Mouse (Mus musculus): ENCODE measurements around the gene Msi2. TPM values are rescaled to one million over a fixed set of nuclear protein-coding genes. Genes with fewer than 3 reads are reported as not detected.

The Msi2 gene
- total and polyA plus RNA-seq, 2 experiments from 2014 or later = 22.1 to 94.6 TPM

- Histone ChIP-seq H3K4me2 (ENCODE audit: low read depth, low read length) (no peak overlapping the region), H3K4me3 (ENCODE audit: low read depth, low read length) (no peak overlapping the region), H3K4me1 (ENCODE audit: control insufficient read depth, insufficient read depth) (peaks cover 47% of the 10 kb centered on the region), H3K27ac (ENCODE audit: low read depth) (no peak overlapping the region), H3K9ac (replicated peaks; ENCODE audit: low read depth, low read length) (no peak overlapping the region), H3K9me3 (replicated peaks; ENCODE audit: control insufficient read depth, low read length) (no peaks in the 10 kb centered on the region), H3K36me3 (replicated peaks; ENCODE audit: control insufficient read depth, insufficient read depth, low read length) (no peaks in the 10 kb centered on the region), H3K27me3 (ENCODE audit: control insufficient read depth, insufficient read depth, low read length) (no peaks in the 10 kb centered on the region)
- WGBS = 73% methylated on average over 4 of the region's 4 CpGs
- no peak for DNase-seq (ENCODE audit: low spot score)
- ATAC-seq (ENCODE audit: insufficient read depth, low read depth) = no peak
- TF ChIP-seq EP300 (IDR thresholded peaks at IDR 0.05; ENCODE audit: low read depth) = no peak
- TF ChIP-seq CTCF (IDR thresholded peaks at IDR 0.05; ENCODE audit: low read depth) = no peak
Measured at GRCm38 (mm10) chr11:88530032-88530431, 188.3 kb downstream of the Msi2 start.

- no peak for ATAC-seq (ENCODE audit: insufficient read depth, low read depth)
- no peak overlapping the region; the same call in 1 of the 2 replicates for H3K4me2 ChIP-seq (ENCODE audit: low read depth, low read length)
- TF ChIP-seq EP300 (IDR thresholded peaks at IDR 0.05; ENCODE audit: low read depth) (no peak), CTCF (IDR thresholded peaks at IDR 0.05; ENCODE audit: low read depth) (no peak)
Measured at GRCm38 (mm10) chr11:88528522-88529101, 189.7 kb downstream of the Msi2 start.

GRCm38 (mm10) chr11:88526711-88527110, 191.6 kb downstream of the Msi2 start:
- Histone ChIP-seq H3K9me3 (replicated peaks; ENCODE audit: control insufficient read depth, low read length) (no peaks in the 10 kb centered on the region), H3K4me1 (ENCODE audit: control insufficient read depth, insufficient read depth) (peaks cover 74% of the 10 kb centered on the region), H3K4me3 (ENCODE audit: low read depth, low read length) (no peak overlapping the region), H3K27ac (ENCODE audit: low read depth) (peak overlapping the region; percentile 94; the same call in 1 of the 2 replicates), H3K36me3 (replicated peaks; ENCODE audit: control insufficient read depth, insufficient read depth, low read length) (no peaks in the 10 kb centered on the region), H3K27me3 (ENCODE audit: control insufficient read depth, insufficient read depth, low read length) (no peaks in the 10 kb centered on the region), H3K9ac (replicated peaks; ENCODE audit: low read depth, low read length) (no peak overlapping the region), H3K4me2 (ENCODE audit: low read depth, low read length) (no peak overlapping the region)
- 22% methylated on average over 7 of the region's 7 CpGs for WGBS
- no peak for TF ChIP-seq EP300 (IDR thresholded peaks at IDR 0.05; ENCODE audit: low read depth)
- TF ChIP-seq CTCF (IDR thresholded peaks at IDR 0.05; ENCODE audit: low read depth) = no peak
- no peak for ATAC-seq (ENCODE audit: insufficient read depth, low read depth)
- DNase-seq (ENCODE audit: low spot score) = no peak

More at GRCm38 (mm10) chr11:88528522-88529101, 189.7 kb downstream of the Msi2 start:
- Histone ChIP-seq H3K27ac (ENCODE audit: low read depth) (peak overlapping the region; percentile 58), H3K9me3 (replicated peaks; ENCODE audit: control insufficient read depth, low read length) (no peaks in the 10 kb centered on the region), H3K9ac (replicated peaks; ENCODE audit: low read depth, low read length) (no peak overlapping the region), H3K27me3 (ENCODE audit: control insufficient read depth, insufficient read depth, low read length) (no peaks in the 10 kb centered on the region), H3K36me3 (replicated peaks; ENCODE audit: control insufficient read depth, insufficient read depth, low read length) (no peaks in the 10 kb centered on the region), H3K4me3 (ENCODE audit: low read depth, low read length) (no peak overlapping the region), H3K4me1 (ENCODE audit: control insufficient read depth, insufficient read depth) (peaks cover 56% of the 10 kb centered on the region)
- 21% methylated on average over 8 of the region's 8 CpGs for WGBS
- DNase-seq (ENCODE audit: low spot score) = peak; percentile 66

- peak; percentile 93 for DNase-seq (ENCODE audit: low spot score)
- Histone ChIP-seq H3K4me2 (ENCODE audit: low read depth, low read length) (no peak overlapping the region), H3K27me3 (ENCODE audit: control insufficient read depth, insufficient read depth, low read length) (no peaks in the 10 kb centered on the region), H3K9me3 (replicated peaks; ENCODE audit: control insufficient read depth, low read length) (no peaks in the 10 kb centered on the region), H3K4me1 (ENCODE audit: control insufficient read depth, insufficient read depth) (peaks cover 78% of the 10 kb centered on the region), H3K4me3 (ENCODE audit: low read depth, low read length) (no peak overlapping the region), H3K36me3 (replicated peaks; ENCODE audit: control insufficient read depth, insufficient read depth, low read length) (no peaks in the 10 kb centered on the region; the same call in 1 of the 2 replicates), H3K27ac (ENCODE audit: low read depth) (peak overlapping the region; percentile 94), H3K9ac (replicated peaks; ENCODE audit: low read depth, low read length) (no peak overlapping the region; the same call in 1 of the 2 replicates)
- 6% methylated on average over 10 of the region's 10 CpGs for WGBS
- ATAC-seq (ENCODE audit: insufficient read depth, low read depth) = peak; percentile 84
- TF ChIP-seq CTCF (IDR thresholded peaks at IDR 0.05; ENCODE audit: low read depth) (peak; percentile 22; the same call in 1 of the 2 replicates), EP300 (IDR thresholded peaks at IDR 0.05; ENCODE audit: low read depth) (peak; percentile 84)
Measured at GRCm38 (mm10) chr11:88524790-88525575, 193.3 kb downstream of the Msi2 start.

- 0 out of 2 replicates have a peak overlapping the region, but pooled peaks have one; percentile 1 for H3K9ac ChIP-seq (replicated peaks; ENCODE audit: low read depth, low read length)
- H3K27me3 ChIP-seq (ENCODE audit: control insufficient read depth, insufficient read depth, low read length) = no peaks in the 10 kb centered on the region
- DNase-seq (ENCODE audit: low spot score) (no peak), ATAC-seq (ENCODE audit: insufficient read depth, low read depth) (peak; percentile 19; the same call in 1 of the 2 replicates)
- peaks cover 77% of the 10 kb centered on the region for H3K4me1 ChIP-seq (ENCODE audit: control insufficient read depth, insufficient read depth)
- H3K27ac ChIP-seq (ENCODE audit: low read depth) = peak overlapping the region; percentile 94
- no peak overlapping the region for H3K4me2 ChIP-seq (ENCODE audit: low read depth, low read length)
- H3K4me3 ChIP-seq (ENCODE audit: low read depth, low read length) = no peak overlapping the region
- TF ChIP-seq EP300 (IDR thresholded peaks at IDR 0.05; ENCODE audit: low read depth) = no peak
- TF ChIP-seq CTCF (IDR thresholded peaks at IDR 0.05; ENCODE audit: low read depth) = no peak
- H3K9me3 ChIP-seq (replicated peaks; ENCODE audit: control insufficient read depth, low read length) = no peaks in the 10 kb centered on the region
- no peaks in the 10 kb centered on the region; the same call in 1 of the 2 replicates for H3K36me3 ChIP-seq (replicated peaks; ENCODE audit: control insufficient read depth, insufficient read depth, low read length)
Measured at GRCm38 (mm10) chr11:88524437-88524789, 193.9 kb downstream of the Msi2 start.
